Mouse (Mus musculus) thymus, postnatal 36 days (tissue): Measurements from ENCODE around the gene Ppp1r14c.
"Not testable (repeated sequence)": the region's sequence is repeated elsewhere in the genome, so short reads cannot be mapped to it uniquely, and the experiment has no call there.

Experiments
- DNase-seq, 2 experiments: peaks; one replicate each; pipeline ENCODE4 v3.0.0; 2022; ENCODE audit warnings: mixed read lengths in 2 of 2

The Ppp1r14c gene

DNA sequence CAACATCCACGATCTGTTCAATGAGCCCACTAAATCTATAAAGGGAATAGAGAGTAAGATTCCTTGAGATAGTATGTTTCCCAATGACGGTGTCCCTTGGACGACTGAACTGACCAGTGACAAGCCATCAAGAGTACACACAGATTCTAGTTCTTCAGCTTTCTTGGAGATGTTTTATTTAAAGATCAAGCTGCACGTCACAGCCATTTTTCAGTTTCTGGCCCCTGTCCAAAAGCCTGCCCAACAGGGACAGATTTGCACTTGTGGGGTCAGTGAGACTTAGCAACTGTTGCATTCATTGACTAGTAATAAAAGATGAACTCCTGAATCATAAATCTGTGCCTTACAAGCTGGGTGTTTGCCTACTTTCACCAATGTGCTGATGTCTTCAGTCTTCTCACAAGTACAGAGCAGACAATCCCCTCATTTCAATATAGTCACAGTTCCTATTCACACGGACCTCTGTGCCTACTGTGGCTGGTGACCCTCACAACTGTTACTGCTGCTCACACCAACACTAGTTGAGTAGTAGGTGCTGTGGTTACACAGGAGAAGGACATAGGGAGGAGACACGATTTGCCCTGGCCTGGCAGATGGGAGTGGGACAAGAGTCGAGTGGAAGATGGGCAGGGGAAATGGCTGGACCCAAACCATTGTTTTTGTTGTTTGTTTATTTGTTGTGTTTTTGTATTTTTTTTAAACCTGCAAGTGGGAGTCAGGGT is 37.7 kb downstream of the Ppp1r14c start:
- DNase-seq = no peak

DNA sequence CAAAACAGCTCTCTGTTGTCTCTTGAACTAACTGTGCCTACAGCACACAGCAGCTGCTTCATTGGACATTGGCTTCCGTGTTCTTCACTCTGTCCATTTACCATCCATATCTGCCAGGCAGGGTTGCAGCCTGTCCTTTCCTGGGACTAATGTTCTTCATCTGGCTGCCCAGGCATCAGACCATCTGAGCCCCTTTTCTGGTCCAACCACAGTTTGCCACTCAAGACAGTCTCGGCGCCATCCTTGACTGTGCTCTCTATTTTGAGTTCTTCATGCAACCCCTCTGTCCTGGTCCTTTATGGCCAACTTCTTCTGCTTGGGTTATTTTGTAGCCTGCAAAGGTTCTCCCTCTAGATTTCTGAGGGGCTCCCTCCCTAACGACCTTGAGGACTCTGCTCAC is 38.5 kb downstream of the Ppp1r14c start:
- no peak for DNase-seq

DNA sequence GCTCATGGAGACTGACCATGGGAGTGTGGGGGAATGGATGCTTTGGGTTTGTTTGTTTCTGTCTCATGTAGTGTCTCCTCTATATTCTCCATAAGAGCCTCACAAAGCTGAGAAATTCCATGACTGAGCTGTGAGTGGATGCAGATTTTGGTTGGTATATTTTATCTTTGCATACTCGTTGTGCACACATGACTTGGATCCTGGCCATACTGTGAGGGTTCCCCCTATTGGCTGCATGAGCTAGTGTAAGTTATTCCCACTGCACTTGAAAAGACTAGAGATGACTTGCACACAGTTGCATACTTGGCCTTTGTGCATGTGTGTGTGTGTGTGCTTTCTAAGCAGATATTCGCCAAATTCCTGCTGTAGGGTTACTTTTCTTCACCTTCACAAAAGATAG is 40.4 kb downstream of the Ppp1r14c start:
- DNase-seq = no peak

DNA sequence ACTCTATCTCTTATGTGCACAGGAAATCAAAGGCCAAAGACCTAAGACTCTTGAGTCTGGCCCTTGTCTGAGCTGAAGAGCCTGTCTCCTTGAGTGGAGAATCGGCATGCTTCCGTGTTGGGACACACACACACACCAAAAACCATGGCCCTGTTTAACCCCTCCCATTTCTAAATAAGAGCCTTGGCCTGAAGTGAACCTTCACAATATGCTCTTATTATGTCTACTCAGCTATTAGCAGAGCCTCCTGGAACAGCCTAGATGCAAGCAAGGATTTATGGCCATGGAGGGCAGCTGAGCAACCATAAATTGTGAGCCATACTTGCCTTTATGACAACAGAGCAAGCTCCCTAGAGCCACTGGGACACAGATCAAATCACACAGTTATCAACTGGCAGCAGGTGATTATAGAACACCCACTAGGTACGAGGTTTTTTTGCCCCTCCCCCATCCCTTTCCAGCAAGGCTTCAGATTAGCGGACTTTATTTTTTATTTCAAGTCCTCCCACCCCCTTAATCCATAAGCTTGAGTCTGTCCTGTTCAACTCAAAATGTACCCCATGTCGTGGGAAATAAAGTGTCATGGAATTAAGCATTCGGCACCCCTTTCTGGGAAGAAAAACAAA is 42.3 kb downstream of the Ppp1r14c start:
- DNase-seq = no peak

DNA sequence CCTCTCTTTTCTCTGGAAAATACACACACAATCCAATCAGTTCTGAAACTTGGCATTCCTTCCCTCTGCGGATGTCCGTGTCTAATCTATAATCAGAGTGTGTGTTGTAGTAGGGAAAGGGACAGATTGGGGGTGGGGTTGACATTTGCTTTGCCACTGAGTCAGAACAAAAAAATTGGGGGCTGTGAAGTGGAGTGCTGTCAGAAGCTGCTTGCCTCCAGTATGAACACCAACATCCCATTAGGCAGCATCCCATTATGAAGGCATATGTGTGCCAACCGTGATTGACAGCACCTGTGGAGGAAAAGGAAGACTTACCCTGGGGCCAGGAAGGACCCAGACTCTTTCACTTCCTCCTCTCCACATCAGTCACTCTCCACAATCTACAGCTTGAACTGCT is 42.8 kb downstream of the Ppp1r14c start:
- DNase-seq = no peak

DNA sequence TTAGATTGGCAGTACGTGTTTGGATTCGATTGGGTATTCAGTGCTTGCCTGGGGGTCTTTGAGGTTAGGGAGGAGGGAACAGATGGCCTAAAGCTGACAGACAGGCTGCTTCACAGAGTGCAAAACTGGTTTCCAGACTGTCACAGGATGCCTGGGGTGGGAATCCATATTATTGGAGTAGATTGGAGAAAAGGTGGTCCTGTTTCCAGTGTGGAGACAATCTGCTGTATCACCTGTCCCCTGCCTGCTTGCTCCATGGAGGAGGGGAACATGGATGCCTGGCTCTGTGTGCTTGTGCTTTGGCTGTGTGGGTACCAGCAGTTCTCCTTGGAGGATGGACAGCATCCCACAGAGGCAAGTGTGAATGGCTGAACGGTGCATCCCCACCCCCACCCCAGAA is 45.4 kb downstream of the Ppp1r14c start:
- DNase-seq = no peak

DNA sequence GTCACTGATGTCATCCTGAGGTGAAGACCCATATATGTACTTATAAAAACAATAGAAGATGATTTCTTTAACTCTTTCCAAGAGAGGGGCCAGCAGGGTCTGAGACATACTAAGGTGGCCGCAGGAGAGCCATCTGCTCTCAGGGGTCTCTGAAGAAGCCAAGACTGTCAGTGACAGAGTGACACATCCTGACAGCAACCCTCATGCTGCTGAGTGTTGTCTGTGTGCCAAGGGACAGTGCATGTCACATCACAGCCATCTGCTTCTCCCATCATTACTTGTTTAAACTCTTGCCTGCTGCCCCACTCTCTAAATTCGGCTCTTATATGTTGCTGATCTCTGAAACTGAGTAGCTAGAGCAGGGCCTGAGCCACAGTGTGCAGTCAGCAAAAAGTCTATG is 45.8 kb downstream of the Ppp1r14c start:
- no peak for DNase-seq

DNA sequence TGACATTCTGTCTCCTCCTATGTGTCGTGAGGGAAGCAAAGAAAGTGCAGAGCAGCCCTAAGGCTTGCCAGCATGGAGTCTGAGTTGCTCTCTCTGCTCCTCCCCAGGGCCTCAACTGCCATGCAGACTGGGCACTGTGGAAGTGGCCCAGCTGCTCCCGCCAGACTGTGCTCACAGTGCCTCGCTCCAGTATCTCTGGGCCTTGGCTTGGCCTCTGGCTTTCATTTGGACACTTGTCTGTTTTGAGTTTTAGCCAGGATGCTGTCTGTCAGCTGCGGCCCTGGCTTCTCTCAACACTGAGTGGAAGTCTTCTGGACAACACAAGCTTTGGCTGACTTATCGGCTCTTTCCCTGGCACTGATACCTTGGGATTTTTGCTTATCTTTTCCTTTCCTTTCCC is 49.0 kb downstream of the Ppp1r14c start:
- DNase-seq = no peak

DNA sequence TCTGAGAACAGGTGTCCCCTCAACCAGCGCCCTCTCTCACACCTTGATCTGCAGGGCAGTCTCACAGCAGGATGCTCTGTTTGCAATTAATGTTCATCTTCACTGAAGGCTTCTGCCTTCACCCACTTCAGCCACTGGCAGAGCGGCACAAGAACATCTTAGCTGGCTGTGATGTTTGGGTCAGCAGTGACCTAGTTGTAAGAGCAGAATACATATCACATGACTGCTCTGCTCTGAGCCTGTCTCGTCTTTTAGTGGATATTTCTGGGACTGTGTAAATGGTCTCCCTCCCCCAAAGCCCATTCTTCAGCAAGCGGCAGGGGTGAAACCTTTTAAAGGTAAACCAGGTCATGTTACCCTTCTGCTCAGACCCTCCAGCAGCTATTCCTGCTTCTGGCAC is 50.7 kb downstream of the Ppp1r14c start:
- DNase-seq = no peak

DNA sequence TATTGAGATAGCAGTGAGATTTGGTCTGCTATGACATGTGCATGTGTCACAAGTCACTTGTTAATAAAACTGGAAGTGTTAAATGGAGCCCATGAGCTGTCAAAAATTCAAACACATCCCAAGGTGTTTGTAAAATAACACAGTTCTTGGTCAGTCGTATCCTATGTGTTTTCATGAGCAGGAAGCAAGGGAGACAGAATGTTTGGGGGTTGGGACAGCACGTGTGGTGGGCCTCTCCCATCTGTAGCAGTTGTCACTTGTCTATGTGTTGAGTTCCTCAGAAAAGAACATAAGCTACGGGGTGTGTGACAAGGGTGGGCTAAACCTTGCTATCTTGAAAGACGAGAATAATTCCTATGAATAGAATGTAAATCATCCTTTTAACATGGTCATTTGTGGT is 51.6 kb downstream of the Ppp1r14c start:
- DNase-seq = no peak

DNA sequence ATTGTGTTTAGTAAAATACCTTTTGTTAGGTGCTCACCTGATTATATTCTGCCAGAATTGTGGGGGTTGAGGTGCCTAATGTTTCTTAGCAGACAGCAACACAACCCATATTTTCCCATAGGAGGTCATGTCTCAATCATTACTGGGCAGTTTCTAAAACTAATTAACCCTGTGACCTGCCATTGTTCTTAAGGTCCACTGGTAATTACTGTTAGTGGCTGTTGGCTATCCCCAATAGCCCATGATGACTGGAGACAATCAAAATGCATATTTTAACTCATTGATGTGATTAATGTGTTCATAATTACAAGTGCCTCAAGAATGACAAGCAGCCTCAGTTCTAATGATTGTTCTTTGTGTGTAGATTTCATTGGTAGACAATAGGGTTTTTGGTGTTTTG is 58.2 kb downstream of the Ppp1r14c start:
- no peak for DNase-seq

DNA sequence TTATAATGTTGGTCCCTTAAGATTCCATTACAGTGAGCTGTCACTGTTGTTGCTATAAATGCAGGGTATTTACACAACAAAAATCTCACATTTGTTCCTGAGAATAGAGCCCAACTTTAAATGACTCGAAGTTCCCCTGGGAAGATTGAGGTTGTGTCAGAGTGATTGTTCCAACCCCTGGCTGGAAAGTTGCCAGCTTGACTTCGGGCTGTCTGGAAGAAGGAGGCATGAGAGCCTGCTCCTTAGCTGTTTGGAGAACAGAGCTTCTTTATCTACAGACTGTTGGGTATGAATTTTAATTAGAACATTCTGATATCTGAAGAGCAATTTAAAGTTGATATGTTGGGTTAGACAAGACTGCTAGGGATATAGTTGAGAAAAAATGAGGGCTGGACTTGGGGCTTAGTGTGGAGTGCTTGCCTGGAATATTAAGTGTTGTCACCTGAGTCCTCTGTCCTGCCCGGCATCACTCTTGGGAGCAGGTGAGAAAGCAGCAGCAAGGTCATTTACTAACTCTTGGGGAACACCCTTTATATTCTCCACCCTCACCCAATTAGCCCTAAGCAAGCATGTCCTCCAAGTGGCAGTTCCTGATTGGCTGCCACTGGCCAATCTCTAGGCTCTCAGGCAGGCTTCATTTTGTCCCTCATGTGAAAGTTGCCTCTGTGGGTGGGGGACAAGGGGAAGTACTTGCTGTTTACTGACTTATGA is 62.0 kb downstream of the Ppp1r14c start:
- DNase-seq = no peak

DNA sequence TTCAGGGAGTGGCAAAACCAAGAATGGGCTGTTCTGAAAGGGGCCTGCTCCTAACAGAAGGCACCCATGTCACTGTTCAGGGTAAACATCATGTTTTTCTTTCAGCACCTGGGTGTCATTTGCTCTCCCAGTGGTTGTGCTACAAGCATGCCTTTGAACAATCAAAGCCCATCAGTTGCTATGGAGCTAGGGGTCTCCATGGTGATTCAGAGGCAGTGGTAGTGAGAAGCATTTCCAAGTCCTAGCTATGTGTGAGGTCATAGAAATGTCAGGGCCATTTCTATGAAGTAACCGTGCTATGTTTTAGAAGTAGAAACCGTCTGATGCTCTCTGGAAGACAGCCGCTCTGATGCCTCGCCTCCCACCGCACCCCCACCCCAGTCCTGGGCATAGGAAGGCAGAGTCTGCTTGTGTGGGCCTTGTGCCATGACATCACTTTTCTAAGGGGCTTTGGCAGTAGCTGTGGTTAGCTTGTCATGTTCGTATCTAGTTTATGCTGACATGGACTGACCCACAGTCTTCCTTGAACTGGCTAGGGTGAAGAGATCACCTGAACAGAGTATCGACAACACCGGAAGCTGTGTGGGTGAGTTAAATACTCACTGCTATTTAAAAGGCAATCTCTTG is 69.1 kb downstream of the Ppp1r14c start:
- no peak for DNase-seq

DNA sequence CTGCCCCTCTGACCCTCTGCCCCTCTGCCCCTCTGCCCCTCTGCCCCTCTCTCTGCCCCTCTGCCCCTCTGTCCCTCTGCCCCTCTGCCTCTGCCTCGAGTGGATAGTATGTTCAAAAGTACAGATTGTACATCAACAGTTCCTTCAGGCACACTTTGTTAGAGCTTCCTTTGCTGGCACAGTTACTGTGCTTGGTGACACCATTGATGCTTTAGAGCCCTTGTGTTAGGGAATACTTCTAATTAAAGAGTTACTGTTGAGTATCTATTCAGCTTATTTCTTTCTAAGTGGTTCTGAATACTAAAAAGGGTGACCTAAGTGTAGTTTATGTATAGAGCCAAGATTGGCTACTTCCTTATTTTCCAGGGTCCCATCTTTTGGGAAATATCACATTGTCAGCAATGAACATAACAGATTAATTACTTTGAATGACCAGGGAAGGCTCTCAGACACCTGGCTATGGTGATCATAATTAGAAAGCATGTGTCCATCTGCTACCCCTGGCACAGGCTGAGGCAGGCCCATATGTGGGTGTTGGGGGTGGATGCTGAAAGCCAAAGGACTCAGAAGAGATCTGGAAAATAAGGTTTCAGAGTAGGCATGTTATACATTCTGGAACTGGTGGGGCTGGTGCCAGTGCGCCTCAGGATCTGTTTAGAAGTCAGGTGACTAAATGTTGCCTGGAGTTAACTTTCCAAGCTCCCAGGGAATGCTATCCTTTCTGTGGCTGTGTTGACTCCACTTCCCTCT is 75.0 kb downstream of the Ppp1r14c start:
- no peak for DNase-seq

DNA sequence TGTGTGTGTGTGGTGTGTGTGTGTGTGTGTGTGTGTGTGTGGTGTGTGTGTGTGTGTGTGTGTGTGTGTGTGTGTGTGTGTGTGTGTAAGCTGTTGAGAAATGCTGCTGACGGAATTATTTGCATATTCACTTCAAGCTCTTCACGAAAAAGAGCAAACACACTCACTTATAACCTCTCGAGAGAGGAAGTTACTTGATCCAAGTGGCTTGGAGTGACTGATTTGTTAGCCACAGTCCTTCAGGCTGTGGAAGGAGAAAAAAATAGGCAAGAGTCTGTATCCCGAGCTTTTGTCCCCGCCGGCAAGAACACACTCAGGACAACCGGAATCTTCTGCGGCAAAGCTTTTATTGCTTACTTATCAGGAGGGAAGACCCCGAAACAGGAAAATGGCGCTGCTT is 80.9 kb downstream of the Ppp1r14c start:
- DNase-seq = not testable (repeated sequence)

DNA sequence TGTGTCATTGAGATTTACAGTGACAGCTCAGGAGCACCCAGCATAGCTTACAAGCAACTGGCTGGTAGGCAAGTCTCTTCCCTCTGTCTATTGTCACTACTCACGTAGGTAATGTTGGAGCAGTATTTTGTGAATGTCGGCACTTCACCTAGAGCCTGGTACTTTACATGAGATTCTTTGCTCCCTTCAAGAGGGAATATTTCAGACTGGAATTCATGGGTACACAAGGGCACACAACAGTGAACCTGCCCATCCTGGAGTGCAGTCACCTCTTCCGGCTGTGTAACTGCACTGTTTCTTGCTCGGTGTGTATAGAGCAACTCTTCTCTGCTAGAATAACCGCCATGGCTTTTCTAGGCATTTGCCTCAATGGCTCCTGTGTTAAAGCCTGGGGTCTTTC is 82.8 kb downstream of the Ppp1r14c start:
- no peak for DNase-seq

DNA sequence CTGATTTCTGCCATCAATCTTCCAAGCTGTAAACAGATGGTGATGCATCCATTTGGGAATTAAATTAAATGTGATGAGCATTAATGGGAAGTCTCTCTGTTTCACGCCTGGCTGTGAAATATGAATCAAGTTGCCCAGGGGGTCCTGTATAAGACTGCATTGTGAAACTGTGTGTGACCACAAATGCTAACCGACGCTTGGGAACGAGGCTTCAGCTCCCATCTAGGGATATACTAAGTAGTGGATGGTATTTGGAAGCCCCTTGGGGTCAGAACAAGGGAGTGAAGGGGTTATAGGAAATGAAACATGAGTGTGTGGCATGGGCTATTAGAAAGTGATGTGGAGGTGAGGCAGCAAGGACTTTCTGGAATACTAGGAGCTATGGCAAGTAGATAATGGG is 86.1 kb downstream of the Ppp1r14c start:
- no peak for DNase-seq

DNA sequence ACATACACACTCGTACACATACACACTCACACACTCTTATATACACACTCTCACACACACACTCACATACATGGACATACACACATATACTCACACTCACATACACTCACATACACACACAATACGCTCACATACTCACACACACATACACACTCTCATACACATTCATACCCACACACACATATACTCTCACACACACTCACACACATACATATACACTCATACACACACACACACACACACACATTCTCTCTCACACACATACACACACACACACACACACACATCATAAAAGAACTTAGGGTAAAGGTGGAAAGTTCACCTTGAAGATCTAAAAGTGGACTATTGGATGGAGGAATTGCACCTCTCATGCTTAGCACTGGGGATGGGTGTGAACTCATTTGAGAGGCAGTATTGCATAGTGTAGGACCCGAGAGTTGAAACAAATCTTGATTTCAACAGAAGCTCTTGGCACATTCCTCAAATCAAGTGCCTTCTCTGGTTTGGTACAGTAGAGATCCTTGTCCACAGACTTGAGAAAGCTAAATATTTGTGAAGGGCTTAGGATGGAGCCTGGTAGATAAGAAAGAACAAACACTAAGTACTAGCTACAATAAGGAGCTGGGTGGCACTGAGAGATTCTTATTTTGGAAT is 87.1 kb downstream of the Ppp1r14c start:
- DNase-seq = no peak

DNA sequence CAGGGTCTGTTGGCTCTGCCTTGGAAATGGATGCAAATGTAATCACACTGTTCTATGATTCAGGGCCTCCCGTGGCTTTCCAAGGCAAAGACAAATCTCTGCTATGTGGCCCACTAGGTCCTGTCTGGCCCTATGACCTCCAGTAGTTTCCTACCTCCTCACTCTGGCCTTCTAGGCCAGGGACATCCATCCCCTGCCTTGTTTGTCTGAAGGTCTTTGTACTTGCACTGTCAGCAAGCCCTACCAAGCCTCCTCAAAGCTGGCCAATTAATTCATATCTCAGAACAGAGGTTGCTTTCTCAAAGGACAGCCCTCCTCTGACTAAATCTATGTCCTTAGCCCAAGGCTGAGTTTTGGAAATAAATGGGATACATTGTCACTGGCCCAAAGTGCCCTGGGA is 92.8 kb downstream of the Ppp1r14c start:
- DNase-seq = no peak

DNA sequence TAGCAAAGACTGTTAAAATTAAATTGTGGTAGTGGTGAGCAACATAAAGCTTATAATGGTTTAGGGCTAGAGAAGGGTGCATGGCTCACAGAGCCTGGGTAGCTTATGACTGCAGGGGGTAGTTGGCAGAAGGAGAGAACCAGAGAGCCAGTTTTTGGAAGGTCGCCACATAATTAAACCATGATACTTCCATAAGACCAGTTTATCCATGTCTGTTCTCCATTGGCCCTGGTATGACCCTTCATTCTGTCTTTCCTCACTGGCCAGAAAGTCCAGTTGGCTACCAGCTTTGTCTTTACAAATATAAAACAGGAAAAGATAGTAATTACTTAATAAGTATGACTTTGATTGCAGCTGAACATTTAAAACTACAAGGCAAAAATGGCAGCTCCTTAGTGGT is 95.0 kb downstream of the Ppp1r14c start:
- DNase-seq = no peak

DNA sequence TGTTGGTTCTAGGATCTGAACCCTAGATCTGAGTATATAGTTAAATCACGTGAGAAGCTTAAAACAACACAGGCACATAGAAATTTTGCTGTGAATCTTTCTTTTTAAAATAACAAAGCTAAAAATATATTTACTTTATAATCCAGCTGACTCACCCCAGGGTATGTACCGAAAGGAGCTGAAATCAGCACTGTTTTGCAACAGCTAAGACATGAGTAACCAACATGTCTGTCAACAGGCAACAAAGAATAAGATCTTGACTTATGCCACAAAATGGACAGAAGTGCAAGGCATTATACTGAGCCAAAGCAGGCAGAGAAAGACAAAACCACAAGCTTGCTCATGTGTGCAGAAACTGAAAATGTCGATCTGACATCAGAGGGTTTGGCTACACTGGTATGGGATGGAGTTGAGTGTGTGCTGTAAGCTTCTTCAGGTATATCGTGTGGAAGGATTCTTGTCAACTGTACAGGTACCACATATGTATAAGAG is 100.3 kb downstream of the Ppp1r14c start:
- no peak for DNase-seq

DNA sequence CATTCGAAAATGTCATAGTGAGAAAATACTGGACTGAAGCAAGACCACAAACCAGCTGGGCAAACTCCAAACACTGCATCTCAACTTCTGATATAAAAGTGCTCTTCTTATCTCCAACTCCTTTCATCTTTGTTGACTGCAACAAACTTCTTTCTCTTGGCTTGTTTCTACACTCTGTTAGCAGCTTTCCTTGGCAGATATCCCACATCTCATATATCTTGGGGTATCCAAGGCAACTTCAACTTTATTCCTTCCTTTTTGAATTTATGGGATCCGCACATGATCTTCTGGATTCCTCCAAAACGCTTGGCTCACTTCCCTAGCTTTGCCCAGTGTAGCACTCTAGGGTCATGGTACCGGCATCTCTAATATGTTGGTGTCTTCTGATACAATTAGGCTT is 102.7 kb downstream of the Ppp1r14c start:
- DNase-seq = no peak
